ENCODE assay signal across 7 mouse cellular contexts in genomic region chr15:101260387-101260786, GRCm38 (mm10). TPM values are rescaled to one million over a fixed set of nuclear protein-coding genes. Genes with fewer than 3 reads are reported as not detected.
DNase-seq lines count a peak whose midpoint lies in the region; ATAC-seq lines count a peak whose summit lies in the region.

No protein-coding gene starts in this region.

- H3K27me3 ChIP-seq in embryonic facial prominence, embryonic 14.5 days (replicated peaks; ENCODE audit: control insufficient read depth, insufficient read depth, low read length): no peaks in the 10 kb centered on the region

- H3K9ac ChIP-seq in embryonic facial prominence, embryonic 14.5 days (ENCODE audit: low read depth, low read length): peak overlapping the region; percentile 45

- intact Hi-C loops in heart, postnatal 36 days (cut with DNase I): loop anchor here (1.0 kb wide), 1 partner anchor 19 kb away; no protein-coding TSS in a partner anchor

- H3K4me2 ChIP-seq in embryonic facial prominence, embryonic 14.5 days (ENCODE audit: low read depth, low read length): peak overlapping the region; percentile 31; the same call in 1 of the 2 replicates

- peak; percentile 83 for DNase-seq in adrenal gland, postnatal 10 days
- peak; percentile 50 for DNase-seq in embryonic facial prominence, embryonic 14.5 days (ENCODE audit: low spot score)
- peak; percentile 82 to 86 for DNase-seq in heart, postnatal 36 days
- DNase-seq in lung, adult 18-20 months: peak; percentile 71 to 77
- DNase-seq in spleen, postnatal 36 days (ENCODE audit: low spot score in 2 of 2): no peak
- no peak for DNase-seq in thymus, postnatal 36 days

- WGBS in embryonic facial prominence, embryonic 14.5 days: 44% methylated on average over 9 of the region's 10 CpGs

- no peak overlapping the region for H3K4me3 ChIP-seq in embryonic facial prominence, embryonic 14.5 days (ENCODE audit: low read depth, low read length)

- H3K36me3 ChIP-seq in embryonic facial prominence, embryonic 14.5 days (ENCODE audit: control insufficient read depth, insufficient read depth, low read length): no peaks in the 10 kb centered on the region; the same call in 1 of the 2 replicates

- no peaks in the 10 kb centered on the region for H3K9me3 ChIP-seq in embryonic facial prominence, embryonic 14.5 days (ENCODE audit: control insufficient read depth, low read length)

- H3K27ac ChIP-seq in embryonic facial prominence, embryonic 14.5 days (replicated peaks; ENCODE audit: low read depth, low read length): peak overlapping the region; percentile 92

- peaks cover 21% of the 10 kb centered on the region for H3K4me1 ChIP-seq in embryonic facial prominence, embryonic 14.5 days (ENCODE audit: control insufficient read depth, insufficient read depth, low read length)

- ATAC-seq in embryonic facial prominence, embryonic 14.5 days (ENCODE audit: low read depth): no peak
- no peak for ATAC-seq in inflammation-experienced regulatory T-cells, adult 6 months

RNA-seq across cellular contexts. Expression of gene Nr4a1, which starts 6.3 kb away (rescaled TPM):
- 100 to 1,000 TPM in 1 of 2 experiments, 10 to 100 TPM in 1; 95.8 to 589 TPM for total RNA-seq in adrenal gland, postnatal 10 days (2021)
- 11.5 and 12.4 TPM in 2 replicates for polyA plus RNA-seq in embryonic facial prominence, embryonic 14.5 days (2014; fragmentation: Nextera tagmentation; extraction: Ambion mirVana)
- total RNA-seq in heart, postnatal 36 days (2021): 10 to 100 TPM in 1 of 2 experiments, 1 to 10 TPM in 1; 5.2 to 98.5 TPM
- polyA plus RNA-seq in inflammation-experienced regulatory T-cells, adult 6 months (2017; shearing (Covaris generic)): 10 to 100 TPM; 46.4 to 73.4 (median 68.3) TPM

RNA-seq across cellular contexts. Expression of gene Atg101, which starts 23.7 kb away (rescaled TPM):
- total RNA-seq in adrenal gland, postnatal 10 days (2021): 100 to 1,000 TPM in 1 of 2 experiments, 10 to 100 TPM in 1; 36.6 to 103 TPM
- polyA plus RNA-seq in embryonic facial prominence, embryonic 14.5 days (2014; fragmentation: Nextera tagmentation; extraction: Ambion mirVana): 49.9 and 62.0 TPM in 2 replicates
- total RNA-seq in heart, postnatal 36 days (2021): 10 to 100 TPM; 23.7 to 23.9 TPM
- polyA plus RNA-seq in inflammation-experienced regulatory T-cells, adult 6 months (2017; shearing (Covaris generic)): 10 to 100 TPM; 39.9 to 53.6 (median 47.8) TPM

RNA-seq across cellular contexts. Expression of gene 6030408B16Rik, which starts 32.6 kb away (rescaled TPM):
- 1 to 10 TPM; 1.0 to 2.4 TPM for total RNA-seq in adrenal gland, postnatal 10 days (2021)
- 0.79 and 0.84 TPM in 2 replicates for polyA plus RNA-seq in embryonic facial prominence, embryonic 14.5 days (2014; fragmentation: Nextera tagmentation; extraction: Ambion mirVana)
- 1 to 10 TPM in 1 of 2 experiments, under 1 TPM in 1; 0.94 to 1.4 TPM for total RNA-seq in heart, postnatal 36 days (2021)
- under 1 TPM in 1 of 3 experiments, not detected in 2; 0.70 TPM for polyA plus RNA-seq in inflammation-experienced regulatory T-cells, adult 6 months (2017; shearing (Covaris generic))

RNA-seq across cellular contexts. Expression of gene Grasp, which starts 36.4 kb away (rescaled TPM):
- 10 to 100 TPM; 16.4 to 24.0 TPM for total RNA-seq in adrenal gland, postnatal 10 days (2021)
- polyA plus RNA-seq in embryonic facial prominence, embryonic 14.5 days (2014; fragmentation: Nextera tagmentation; extraction: Ambion mirVana): 6.1 and 7.9 TPM in 2 replicates
- 10 to 100 TPM; 10.7 to 12.0 TPM for total RNA-seq in heart, postnatal 36 days (2021)
- polyA plus RNA-seq in inflammation-experienced regulatory T-cells, adult 6 months (2017; shearing (Covaris generic)): under 1 TPM; 0.18 to 0.50 (median 0.28) TPM

Comparison
In these comparisons a context has a peak if more than half of its experiments do, and no peak if none do; other contexts are left out.
1. DNase-seq: peak in adrenal gland, postnatal 10 days (single experiment), embryonic facial prominence, embryonic 14.5 days (single experiment), heart, postnatal 36 days (2 of 2) and lung, adult 18-20 months (2 of 2); none in spleen, postnatal 36 days (0 of 2) and thymus, postnatal 36 days (0 of 2).